Mouse (Mus musculus) brain, embryonic 14.5 days (tissue): ENCODE measurements at regions not wholly inside any gene's neighbourhood (a gene's known extent, or its start where the extent isn't known, plus 50 kb on each side); places are given as distances from the start of the nearest gene placed in this dataset.

Source experiments
- CTCF ChIP-seq: fragments of 200-500 bp; IDR thresholded peaks from 2 replicates; pipeline ENCODE4 v1.5.1; 2012; ENCODE audit warnings: inconsistent platforms, mild to moderate bottlenecking, moderate library complexity, borderline replicate concordance; ENCODE audit not compliant: insufficient read depth, insufficient read length; ENCODE audit errors: extremely low read depth
- POLR2A ChIP-seq: fragments of 200-500 bp; IDR thresholded peaks from 2 replicates; pipeline ENCODE4 v1.6.1; 2012; ENCODE audit warnings: mild to moderate bottlenecking, inconsistent platforms, borderline replicate concordance; ENCODE audit not compliant: poor library complexity, insufficient read depth, insufficient read length, severe bottlenecking; ENCODE audit errors: extremely low read depth

GRCm38 (mm10) chrX:142552196-142552595 lies 129.0 kb upstream of the Tmem164 start:
- no peak for TF ChIP-seq CTCF
- TF ChIP-seq POLR2A, result no peak
